11 mouse cellular contexts compared by ENCODE assay signal in the genomic region with DNA sequence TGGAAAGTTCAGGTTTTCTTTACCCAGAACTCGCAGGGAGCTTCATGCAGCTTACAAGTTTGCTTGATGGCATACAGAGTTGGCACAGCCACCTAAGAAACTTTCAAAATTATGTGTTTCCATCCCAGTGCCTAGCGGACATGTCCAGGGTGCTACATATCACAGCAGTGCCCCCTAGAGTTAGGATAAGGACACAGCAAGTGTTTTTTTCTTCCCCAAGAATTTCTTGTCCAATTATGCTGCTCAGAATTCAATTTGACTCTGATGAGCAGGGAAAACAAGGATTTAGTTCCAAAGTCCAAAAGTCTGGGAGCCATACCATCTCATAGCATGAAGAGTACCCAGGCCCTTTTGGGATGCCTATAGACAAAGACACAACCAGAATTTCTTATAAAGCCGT. TPM values are rescaled to one million over a fixed set of nuclear protein-coding genes. Genes with fewer than 3 reads are reported as not detected.
DNase-seq lines count a peak whose midpoint lies in the region; TF ChIP-seq lines count a peak whose summit lies in the region.
"Had no signal": no experiment of that assay in that cellular context is flagged by ENCODE, and none has a peak within 500 bp of the region (broad histone marks: within the 10 kb centered on the region; RNA-seq: fewer than 3 reads in every experiment).

No protein-coding gene starts in this region.

- peak; percentile 42; the same call in 1 of the 2 replicates for TF ChIP-seq CTCF in cerebellum, adult 2 months (IDR thresholded peaks at IDR 0.05; ENCODE audit: borderline replicate concordance, insufficient read depth, low read depth, low read length)
- TF ChIP-seq CTCF in layer of hippocampus, adult 2 months (conservative IDR thresholded peaks at IDR 0.05), result peak; percentile 80
- peak; percentile 57 for TF ChIP-seq CTCF in cortical plate, adult 2 months (IDR thresholded peaks at IDR 0.05; ENCODE audit: extremely low read depth, insufficient read depth, low read length)

- no peak overlapping the region for H3K27ac ChIP-seq in cerebellum, adult 2 months (ENCODE audit: insufficient read depth, low read length)
- H3K27ac ChIP-seq in layer of hippocampus, adult 2 months, result no peak overlapping the region
- no peak overlapping the region for H3K27ac ChIP-seq in cortical plate, adult 2 months (ENCODE audit: insufficient read depth, low read length)
- H3K27ac ChIP-seq: limb, embryonic 13.5 days; neural tube, embryonic 13.5 days had no signal

- H3K4me1 ChIP-seq in cerebellum, adult 2 months (ENCODE audit: control insufficient read depth, insufficient read depth, low read length), result peaks cover 7% of the 10 kb centered on the region
- no peaks in the 10 kb centered on the region for H3K4me1 ChIP-seq in cortical plate, adult 2 months (ENCODE audit: control insufficient read depth, insufficient read depth, low read length)

- H3K27me3 ChIP-seq in cerebellum, adult 2 months (ENCODE audit: control insufficient read depth, insufficient read depth, low read length), result no peaks in the 10 kb centered on the region

- DNase-seq in cerebellum, adult 2 months, result peak in 1 of 2 experiments; percentile 19
- no peak for DNase-seq in cerebellum, adult 9-11 months
- DNase-seq in layer of hippocampus, adult 2 months (ENCODE audit: low spot score in 2 of 2), result peak in 1 of 2 experiments; percentile 19
- DNase-seq in layer of hippocampus, postnatal 10 days (ENCODE audit: low spot score in 2 of 2), result no peak
- DNase-seq in CD4-positive helper T cell, adult 2 months (ENCODE audit: low read depth, low spot score), result peak; percentile 21
- DNase-seq in urinary bladder, adult 2 months (ENCODE audit: low spot score), result no peak
- no peak for DNase-seq in neural tube, embryonic 10.5 days (ENCODE audit: extremely low spot score, low spot score)
- DNase-seq: thymus, adult 2 months had no signal

- no peak for TF ChIP-seq POLR2A in cerebellum, adult 2 months (IDR thresholded peaks at IDR 0.05; ENCODE audit: borderline replicate concordance, insufficient read depth, low read length)
- no peak for TF ChIP-seq POLR2A in cortical plate, adult 2 months (IDR thresholded peaks at IDR 0.05; ENCODE audit: extremely low read depth, insufficient read depth, low read length)

- WGBS in cerebellum, adult 2 months, result 46% methylated on average over 3 of the region's 3 CpGs

- no peak overlapping the region for H3K4me3 ChIP-seq in cerebellum, adult 2 months (replicated peaks; ENCODE audit: insufficient read depth, low read depth, low read length)
- H3K4me3 ChIP-seq in layer of hippocampus, adult 2 months, result no peak overlapping the region
- no peak overlapping the region for H3K4me3 ChIP-seq in cortical plate, adult 2 months (ENCODE audit: insufficient read depth, low read length)
- H3K4me3 ChIP-seq: limb, embryonic 13.5 days; neural tube, embryonic 13.5 days had no signal

RNA-seq across cellular contexts. Expression of gene Nrap, which starts 43.8 kb away (rescaled TPM):
- 0.59 and 0.74 TPM in 2 replicates for polyA plus RNA-seq in cerebellum, adult 2 months (2012; rRNA removed)
- total RNA-seq in layer of hippocampus, adult 2 months (2021), result under 1 TPM; 0.15 TPM
- total RNA-seq in layer of hippocampus, postnatal 10 days (2021), result under 1 TPM; 0.18 to 0.30 TPM
- polyA plus RNA-seq in cortical plate, adult 2 months (2012; rRNA removed), result 0.38 and 0.40 TPM in 2 replicates
- polyA plus RNA-seq in urinary bladder, adult 2 months (2012; rRNA removed), result 0.11 and 0.16 TPM in 2 replicates

RNA-seq across cellular contexts. Expression of gene Casp7, which starts 50.9 kb away (rescaled TPM):
- polyA plus RNA-seq in cerebellum, adult 2 months (2012; rRNA removed), result 2.9 and 3.1 TPM in 2 replicates
- 1 to 10 TPM; 2.3 to 2.6 TPM for total RNA-seq in layer of hippocampus, adult 2 months (2021)
- 1 to 10 TPM; 7.1 to 8.9 TPM for total RNA-seq in layer of hippocampus, postnatal 10 days (2021)
- 4.4 TPM in 2 replicates for polyA plus RNA-seq in cortical plate, adult 2 months (2012; rRNA removed)
- 14.4 and 16.7 TPM in 2 replicates for polyA plus RNA-seq in urinary bladder, adult 2 months (2012; rRNA removed)

RNA-seq across cellular contexts. Expression of gene Habp2, which starts 59.1 kb away (rescaled TPM):
- polyA plus RNA-seq in cerebellum, adult 2 months (2012; rRNA removed), result not detected in 2 replicates
- total RNA-seq in layer of hippocampus, adult 2 months (2021), result not detected
- total RNA-seq in layer of hippocampus, postnatal 10 days (2021), result not detected
- not detected in 2 replicates for polyA plus RNA-seq in cortical plate, adult 2 months (2012; rRNA removed)
- 0.10 TPM in 1 of 2 replicates, not detected in the other for polyA plus RNA-seq in urinary bladder, adult 2 months (2012; rRNA removed)
